Mouse (Mus musculus) forebrain, postnatal 0 days (tissue): ENCODE data around the gene Nmnat3. TPM values are rescaled to one million over a fixed set of nuclear protein-coding genes. Genes with fewer than 3 reads are reported as not detected.

ENCODE experiments used
- ATAC-seq: fragments of 200-750 bp; cut with Nextera tagmentation; 2 replicates; pipeline ENCODE4 v1.8.0; 2017; ENCODE audit warnings: mild to moderate bottlenecking, moderate library complexity
- DNase-seq: peaks from one replicate; pipeline ENCODE4 v3.0.0-alpha.2; 2015
- H3K27ac ChIP-seq: fragments of 300-500 bp; sonication (generic); 2 replicates; pipeline ENCODE4 v1.5.1; 2014; ENCODE audit warnings: low read depth, mild to moderate bottlenecking, antibody characterized with exemption, low read length, moderate library complexity, mixed read lengths
- H3K27me3 ChIP-seq: fragments of 300-500 bp; sonication (generic); 2 replicates; pipeline ENCODE4 v1.6.1; 2014; ENCODE audit warnings: mild to moderate bottlenecking, low read length, mixed read lengths; ENCODE audit not compliant: insufficient read depth
- H3K36me3 ChIP-seq: fragments of 300-500 bp; sonication (generic); 2 replicates; pipeline ENCODE4 v1.6.1; 2014; ENCODE audit warnings: mild to moderate bottlenecking, moderate library complexity; ENCODE audit not compliant: insufficient read depth
- H3K4me1 ChIP-seq: fragments of 300-500 bp; sonication (generic); 2 replicates; pipeline ENCODE4 v1.6.1; 2014; ENCODE audit warnings: antibody characterized with exemption; ENCODE audit not compliant: insufficient read depth
- H3K4me2 ChIP-seq: fragments of 300-500 bp; sonication (generic); 2 replicates; pipeline ENCODE4 v1.6.1; 2014; ENCODE audit warnings: low read depth, mild to moderate bottlenecking, moderate library complexity
- H3K4me3 ChIP-seq: fragments of 300-500 bp; sonication (generic); 2 replicates; pipeline ENCODE4 v1.5.1; 2014; ENCODE audit warnings: low read depth, low read length, mixed read lengths
- H3K9ac ChIP-seq: fragments of 300-500 bp; sonication (generic); 2 replicates; pipeline ENCODE4 v1.6.1; 2014; ENCODE audit warnings: mild to moderate bottlenecking
- H3K9me3 ChIP-seq: fragments of 300-500 bp; sonication (generic); 2 replicates; pipeline ENCODE4 v1.6.1; 2016; ENCODE audit warnings: low read length
- CTCF ChIP-seq: sonication (generic); IDR thresholded peaks from 2 replicates; pipeline ENCODE4 v1.5.1; 2016; ENCODE audit warnings: antibody characterized with exemption, control low read depth, low read depth
- WGBS: fragments of 180-500 bp; shearing (Covaris S2); extraction: QIAGEN DNeasy Blood & Tissue Kit; methylation state at CpG from one replicate; pipeline ENCODE4 v1.1.7; 2014; 5-methylcytosine and 5-hydroxymethylcytosine counted together
- polyA plus RNA-seq: library from polyadenylated mRNA; unstranded; fragments of >200 nt; fragmentation: Nextera tagmentation; extraction: Ambion mirVana; gene quantifications from 2 replicates; pipeline ENCODE4 v1.2.1, GENCODE M21; 2015
- total RNA-seq: library from RNA; depleted of rRNA; stranded (reverse); fragments of >200 nt; gene quantifications from 2 replicates; pipeline ENCODE4 v1.2.3, GENCODE M21; 2014

Gene Nmnat3
- total and polyA plus RNA-seq, 2 experiments from 2014 or later, result 1.7 to 4.0 TPM

- ATAC-seq, result no peak; the same call in 1 of the 2 replicates
- Histone ChIP-seq H3K4me3 (no peak overlapping the region), H3K4me2 (no peak overlapping the region), H3K9ac (no peak overlapping the region), H3K4me1 (no peaks in the 10 kb centered on the region), H3K27me3 (no peaks in the 10 kb centered on the region), H3K27ac (no peak overlapping the region), H3K9me3 (no peaks in the 10 kb centered on the region), H3K36me3 (no peaks in the 10 kb centered on the region)
- 65% methylated on average over 4 of the region's 4 CpGs for WGBS
- TF ChIP-seq CTCF, result no peak
- no peak for DNase-seq
These were observed 52.7 kb downstream of the Nmnat3 start for GRCm38 (mm10) chr9:98339971-98340370.

GRCm38 (mm10) chr9:98340427-98340826, 53.2 kb downstream of the Nmnat3 start:
- TF ChIP-seq CTCF, result no peak
- WGBS, result 69% methylated on average over 4 of the region's 4 CpGs
- Histone ChIP-seq H3K9ac (no peak overlapping the region), H3K27ac (no peak overlapping the region), H3K4me2 (no peak overlapping the region), H3K36me3 (no peaks in the 10 kb centered on the region), H3K27me3 (no peaks in the 10 kb centered on the region), H3K4me1 (no peaks in the 10 kb centered on the region), H3K4me3 (no peak overlapping the region), H3K9me3 (no peaks in the 10 kb centered on the region)
- ATAC-seq, result no peak
- DNase-seq, result no peak

DNA sequence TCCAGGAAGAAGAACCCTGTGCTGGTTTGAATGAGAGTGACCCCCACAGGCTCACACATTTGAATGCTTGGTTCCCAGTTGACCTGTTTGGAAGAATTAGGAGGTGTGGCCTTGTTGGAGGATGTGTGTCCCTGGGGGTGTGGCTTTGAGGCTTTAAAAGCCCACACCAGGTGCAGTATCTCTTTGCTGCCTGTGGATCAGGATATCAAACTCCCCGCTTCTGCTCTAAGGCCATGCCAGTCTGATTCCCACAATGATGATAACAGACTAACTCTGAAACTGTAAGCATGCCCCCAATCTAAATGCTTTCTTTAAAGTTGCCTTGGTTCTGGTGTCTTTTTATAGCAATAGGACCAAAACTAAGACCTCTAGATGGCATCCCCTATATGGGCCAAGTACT, 58.6 kb downstream of the Nmnat3 start:
- Histone ChIP-seq H3K36me3 (no peaks in the 10 kb centered on the region), H3K9ac (no peak overlapping the region), H3K9me3 (no peaks in the 10 kb centered on the region), H3K27ac (no peak overlapping the region), H3K4me1 (no peaks in the 10 kb centered on the region), H3K4me3 (no peak overlapping the region), H3K27me3 (no peaks in the 10 kb centered on the region), H3K4me2 (no peak overlapping the region)
- WGBS, result 100% methylated on average over 1 of the region's 1 CpGs
- ATAC-seq (no peak), DNase-seq (no peak)
- TF ChIP-seq CTCF, result no peak

- Histone ChIP-seq H3K9ac (no peak overlapping the region), H3K27me3 (no peaks in the 10 kb centered on the region), H3K4me2 (no peak overlapping the region), H3K4me1 (no peaks in the 10 kb centered on the region), H3K27ac (no peak overlapping the region), H3K9me3 (no peaks in the 10 kb centered on the region), H3K4me3 (no peak overlapping the region), H3K36me3 (no peaks in the 10 kb centered on the region)
- WGBS, result 70% methylated on average over 4 of the region's 4 CpGs
- DNase-seq (no peak), ATAC-seq (no peak)
- TF ChIP-seq CTCF, result no peak
These were observed 59.0 kb downstream of the Nmnat3 start for GRCm38 (mm10) chr9:98346240-98346639.

GRCm38 (mm10) chr9:98347021-98347420, 59.8 kb downstream of the Nmnat3 start:
- Histone ChIP-seq H3K4me2 (no peak overlapping the region), H3K9me3 (no peaks in the 10 kb centered on the region), H3K9ac (no peak overlapping the region), H3K4me3 (no peak overlapping the region), H3K27ac (no peak overlapping the region), H3K4me1 (no peaks in the 10 kb centered on the region), H3K27me3 (no peaks in the 10 kb centered on the region), H3K36me3 (no peaks in the 10 kb centered on the region)
- WGBS, result 90% methylated on average over 3 of the region's 3 CpGs
- TF ChIP-seq CTCF, result no peak
- no peak for DNase-seq
- ATAC-seq, result no peak

- Histone ChIP-seq H3K9ac (no peak overlapping the region), H3K36me3 (no peaks in the 10 kb centered on the region), H3K27me3 (no peaks in the 10 kb centered on the region), H3K4me1 (no peaks in the 10 kb centered on the region), H3K9me3 (no peaks in the 10 kb centered on the region), H3K27ac (no peak overlapping the region), H3K4me2 (no peak overlapping the region), H3K4me3 (no peak overlapping the region)
- ATAC-seq (no peak), DNase-seq (no peak)
- 11% methylated on average over 4 of the region's 4 CpGs for WGBS
- no peak for TF ChIP-seq CTCF
These were observed 63.3 kb downstream of the Nmnat3 start for GRCm38 (mm10) chr9:98350318-98351144.

GRCm38 (mm10) chr9:98352332-98352731, 65.1 kb downstream of the Nmnat3 start:
- WGBS, result 90% methylated on average over 6 of the region's 6 CpGs
- no peak for TF ChIP-seq CTCF
- Histone ChIP-seq H3K4me2 (no peak overlapping the region), H3K9me3 (no peaks in the 10 kb centered on the region), H3K4me3 (no peak overlapping the region), H3K9ac (no peak overlapping the region), H3K36me3 (no peaks in the 10 kb centered on the region), H3K27ac (no peak overlapping the region), H3K4me1 (no peaks in the 10 kb centered on the region), H3K27me3 (no peaks in the 10 kb centered on the region)
- ATAC-seq, result no peak
- DNase-seq, result no peak
